Mouse (Mus musculus) adrenal gland, postnatal 10 days (tissue): Measurements from ENCODE around the gene Bod1. TPM values are rescaled to one million over a fixed set of nuclear protein-coding genes. Genes with fewer than 3 reads are reported as not detected.
A peak's percentile ranks its signal among the peaks of the same experiment; 100 is the strongest.

Experiments used
- DNase-seq: peaks from one replicate; pipeline ENCODE4 v3.0.0; 2021; ENCODE audit warnings: mixed read lengths
- total RNA-seq, 2 experiments: library from RNA; stranded (reverse); gene quantifications; 2 replicates each; pipeline ENCODE4 v1.2.3; 2021

Gene Bod1
- total RNA-seq, 2 experiments from 2014 or later, result 58.1 to 61.2 TPM

DNA sequence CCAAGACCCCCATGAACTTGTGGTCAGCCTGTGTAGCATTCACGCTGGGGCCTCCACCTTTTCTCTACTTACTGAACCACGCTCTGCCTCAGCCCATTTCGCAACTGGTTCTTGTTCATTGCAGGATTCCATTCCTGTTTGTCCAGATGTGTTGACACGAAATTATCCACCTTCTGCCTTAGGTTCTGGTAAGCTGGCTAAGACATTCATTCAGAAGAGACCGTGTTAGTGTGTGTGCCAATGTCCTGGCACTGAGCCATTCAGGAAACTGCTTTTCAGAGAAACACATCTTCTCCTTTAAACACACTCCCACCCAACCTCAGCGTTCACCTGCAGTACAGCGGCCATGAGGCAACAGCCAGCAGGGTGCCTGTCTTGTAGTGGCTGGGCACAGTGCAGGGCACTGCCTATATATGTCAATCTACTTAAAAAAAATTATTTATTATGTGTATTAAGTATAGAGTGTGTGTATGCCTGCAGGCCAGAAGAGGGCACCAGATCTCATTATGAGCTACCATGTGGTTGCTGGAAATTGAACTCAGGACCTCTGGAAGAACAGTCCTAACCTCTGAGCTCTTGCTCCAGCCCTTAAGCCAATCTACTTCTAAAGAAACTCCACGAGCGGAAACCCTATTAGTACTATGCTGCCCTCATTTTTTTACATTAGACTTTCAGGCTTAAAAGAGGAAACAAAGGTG lies 2.4 kb downstream of the Bod1 start:
- DNase-seq, result no peak

DNA sequence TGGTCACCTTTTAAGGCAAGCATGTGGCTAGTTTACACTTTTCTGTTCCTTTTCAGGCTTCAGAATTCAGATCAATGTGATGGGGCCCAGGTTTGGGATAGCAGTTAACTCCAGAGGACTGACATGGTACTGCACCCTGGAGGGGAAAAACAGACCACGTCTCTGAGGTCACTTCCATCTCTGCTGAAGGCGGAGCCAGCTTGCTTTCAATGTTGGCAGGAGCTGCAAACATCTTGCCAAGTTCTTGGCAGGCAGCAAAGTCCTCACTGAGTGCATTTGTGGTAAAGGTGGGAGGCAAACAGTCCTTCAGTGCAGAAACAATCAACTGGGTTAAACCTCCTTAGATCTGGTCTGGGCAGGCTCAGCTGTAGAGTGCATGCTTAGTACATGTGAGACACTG lies 7.5 kb downstream of the Bod1 start:
- DNase-seq, result peak; percentile 27

DNA sequence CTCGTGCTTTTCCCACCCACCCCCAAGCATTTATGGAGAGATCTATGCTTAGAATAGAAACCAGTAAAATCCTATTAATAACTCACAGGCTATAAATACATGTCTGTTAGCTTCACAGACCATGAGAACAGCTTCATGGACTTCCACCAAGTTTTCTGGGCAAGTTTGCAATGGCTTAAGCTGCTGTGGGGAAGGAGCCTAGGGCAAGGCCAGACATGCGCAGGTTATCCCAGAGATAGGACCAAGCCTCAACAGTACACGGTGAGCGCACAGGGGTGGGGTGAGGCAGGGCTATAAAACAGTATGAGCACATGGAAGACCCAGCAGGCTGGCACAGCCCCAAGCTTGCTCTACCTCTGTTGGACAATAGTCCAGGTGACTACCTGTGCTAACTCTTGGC lies 8.2 kb downstream of the Bod1 start:
- DNase-seq, result no peak

DNA sequence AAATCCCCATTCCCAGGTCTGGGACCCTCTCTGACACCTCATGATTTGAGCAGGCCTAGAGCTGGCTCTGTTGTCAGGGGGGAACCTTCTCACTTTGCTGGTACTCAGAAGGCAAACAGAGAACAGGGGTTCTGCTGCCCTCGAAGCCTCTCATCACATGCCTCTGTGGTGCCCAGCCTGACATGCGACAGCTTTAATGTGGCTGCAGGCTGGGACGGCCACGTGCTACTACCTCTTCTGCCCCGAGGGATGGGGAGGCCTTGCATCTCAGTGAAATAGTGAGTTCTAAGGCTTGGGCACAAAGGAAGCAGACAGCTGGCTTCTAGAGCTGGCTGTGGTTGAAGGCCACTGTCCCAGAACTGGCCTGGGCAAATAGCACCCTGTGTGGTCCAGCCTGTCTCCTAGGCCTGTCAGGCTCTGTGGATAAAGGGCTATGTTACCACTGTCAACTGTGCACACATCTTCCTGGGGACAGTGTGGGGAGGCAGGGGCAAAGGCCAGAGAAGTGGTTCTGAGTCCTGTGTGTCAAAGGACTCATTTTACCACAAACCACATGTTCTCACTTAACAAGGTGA lies 8.7 kb downstream of the Bod1 start:
- DNase-seq, result no peak

DNA sequence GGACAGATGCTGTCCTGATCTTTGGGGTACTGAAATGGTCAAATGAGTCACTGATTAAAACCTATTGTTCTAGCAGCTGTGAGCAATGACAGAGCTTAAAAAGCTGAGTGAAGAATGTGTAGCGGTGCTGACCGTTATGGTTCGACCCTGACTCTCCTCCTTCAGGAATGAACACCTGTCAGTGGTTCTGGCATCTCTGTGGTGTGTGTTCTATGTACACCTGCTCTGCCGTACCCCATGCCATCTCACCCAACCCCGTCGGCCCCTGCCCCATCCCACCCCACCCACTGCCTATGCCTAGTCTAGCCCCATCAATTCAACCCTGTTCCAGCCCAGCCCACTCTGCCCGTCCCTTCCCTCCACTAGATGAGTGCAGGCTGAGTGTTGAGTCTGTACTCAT lies 9.5 kb downstream of the Bod1 start:
- DNase-seq, result no peak

DNA sequence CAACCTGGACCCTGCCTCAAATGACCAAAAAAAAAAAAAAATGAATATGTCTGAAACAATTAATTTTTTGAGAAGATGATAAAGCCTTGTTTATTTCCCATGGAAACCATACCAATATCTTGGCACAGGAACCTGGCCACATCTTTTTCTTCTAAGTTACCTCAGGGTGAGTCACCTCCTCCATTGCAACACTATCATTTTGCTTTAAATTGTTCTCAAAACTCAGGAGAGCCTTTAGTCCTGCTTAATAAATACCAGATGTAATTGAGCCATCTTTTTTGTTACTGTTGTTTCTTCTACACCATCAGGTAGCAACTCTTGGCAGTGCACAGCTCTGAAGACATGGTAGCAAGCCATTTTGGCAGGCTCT lies 13.9 kb downstream of the Bod1 start:
- DNase-seq, result no peak

DNA sequence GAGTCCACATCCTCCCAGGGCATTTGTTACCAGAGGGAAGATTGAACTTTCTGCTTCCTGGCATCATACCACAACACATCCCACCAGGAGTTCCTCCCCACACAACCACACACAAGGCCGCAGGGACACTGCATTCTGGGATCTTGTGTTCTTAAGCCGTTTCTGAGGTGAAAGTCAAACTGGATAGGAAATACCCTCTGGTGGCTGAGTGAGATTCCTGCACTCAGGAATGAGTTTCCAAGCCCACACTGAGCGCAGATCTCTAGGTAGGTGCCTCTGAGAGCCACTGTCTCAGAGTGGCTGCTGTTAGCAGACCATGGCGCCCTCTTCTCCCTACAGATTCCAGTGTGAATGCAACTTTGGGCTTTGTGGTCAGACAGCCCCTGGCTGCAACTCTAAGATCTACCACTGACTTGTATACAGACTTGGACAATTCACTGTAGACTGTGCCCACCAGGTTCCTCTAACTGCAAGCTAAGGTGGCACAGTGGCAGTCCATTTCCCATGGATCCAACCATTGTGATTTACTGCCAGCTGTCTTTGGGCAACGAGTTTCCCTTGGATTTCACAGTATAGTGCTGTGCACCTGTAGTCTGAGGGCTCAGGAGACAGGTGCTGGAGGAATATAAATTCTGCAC lies 14.4 kb downstream of the Bod1 start:
- no peak for DNase-seq

DNA sequence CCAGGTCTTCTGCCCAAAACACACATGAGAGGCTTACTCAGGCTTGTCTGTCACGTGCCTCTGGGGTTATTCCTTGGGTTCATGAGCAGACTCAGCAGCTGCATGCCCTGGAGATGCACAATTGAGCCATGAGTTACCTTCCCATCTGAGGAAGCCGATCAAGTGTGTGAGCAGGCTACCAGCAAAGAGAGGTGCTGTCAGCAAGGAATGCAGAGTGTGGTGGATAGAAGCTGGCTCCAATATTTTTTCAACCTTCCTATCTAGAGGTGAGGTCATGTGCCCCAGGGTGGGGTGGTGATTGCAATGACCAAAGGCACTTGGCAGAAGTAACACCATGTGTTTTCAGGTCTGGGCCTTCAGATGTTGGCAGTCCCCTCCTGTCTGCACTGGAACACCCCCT lies 22.2 kb downstream of the Bod1 start:
- DNase-seq, result no peak

DNA sequence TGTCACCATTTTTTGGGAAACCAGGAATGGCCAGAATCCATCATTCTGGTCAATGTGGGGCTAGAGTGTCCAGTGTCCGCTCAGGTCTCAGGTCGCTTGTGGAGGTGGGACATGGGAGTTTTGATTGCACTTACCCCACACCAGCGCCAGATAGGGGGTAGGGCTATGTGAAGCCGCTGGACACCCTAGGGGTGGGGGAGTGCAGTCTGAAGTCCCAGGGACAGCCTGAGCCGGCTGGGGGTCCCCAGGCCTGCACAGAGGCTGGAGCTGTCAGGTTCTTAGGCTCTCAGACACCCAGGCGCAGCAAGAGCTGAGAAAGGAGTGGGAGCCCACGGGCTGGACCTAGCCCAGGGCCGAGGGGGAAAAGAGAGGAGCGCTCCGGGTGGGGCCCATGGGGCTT lies 24.4 kb downstream of the Bod1 start:
- DNase-seq, result no peak

DNA sequence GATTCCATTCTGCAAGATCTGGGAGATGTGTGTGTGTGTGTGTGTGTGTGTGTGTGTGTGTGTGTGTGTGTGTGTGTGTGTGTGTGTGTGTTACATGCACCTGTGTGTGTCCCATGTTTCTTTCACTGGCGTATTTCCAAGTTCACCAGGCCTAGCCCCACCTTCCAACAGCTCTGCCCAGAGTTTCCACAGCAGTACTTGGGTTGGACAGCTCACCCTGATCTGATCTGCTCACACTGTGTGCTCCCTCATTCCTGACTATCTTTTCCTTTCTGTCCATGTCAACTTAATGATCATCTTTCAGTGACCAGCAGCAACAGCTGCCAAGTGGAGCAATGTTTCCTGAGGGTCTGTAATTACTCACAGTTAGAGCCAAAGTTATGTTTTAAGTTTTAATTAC lies 25.1 kb downstream of the Bod1 start:
- no peak for DNase-seq

DNA sequence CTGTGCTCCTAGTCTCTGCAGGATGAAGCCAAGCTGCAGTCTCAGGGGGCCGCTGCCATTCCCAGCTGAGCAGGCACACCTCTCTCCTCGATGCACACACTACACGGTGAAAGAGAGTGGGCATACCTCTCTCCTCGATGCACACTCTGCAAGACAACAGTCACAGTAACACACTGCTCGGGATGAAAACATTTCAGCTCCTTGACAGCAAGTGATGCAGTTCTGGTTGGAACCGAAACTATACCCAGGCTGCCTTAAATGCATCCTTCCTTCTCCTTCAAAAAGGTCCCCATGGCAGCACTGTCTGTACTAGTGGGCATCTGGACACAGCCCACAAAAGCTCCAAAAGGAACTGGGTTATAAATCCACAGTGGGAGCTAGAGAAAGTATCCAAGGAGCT lies 28.6 kb downstream of the Bod1 start:
- DNase-seq, result no peak

DNA sequence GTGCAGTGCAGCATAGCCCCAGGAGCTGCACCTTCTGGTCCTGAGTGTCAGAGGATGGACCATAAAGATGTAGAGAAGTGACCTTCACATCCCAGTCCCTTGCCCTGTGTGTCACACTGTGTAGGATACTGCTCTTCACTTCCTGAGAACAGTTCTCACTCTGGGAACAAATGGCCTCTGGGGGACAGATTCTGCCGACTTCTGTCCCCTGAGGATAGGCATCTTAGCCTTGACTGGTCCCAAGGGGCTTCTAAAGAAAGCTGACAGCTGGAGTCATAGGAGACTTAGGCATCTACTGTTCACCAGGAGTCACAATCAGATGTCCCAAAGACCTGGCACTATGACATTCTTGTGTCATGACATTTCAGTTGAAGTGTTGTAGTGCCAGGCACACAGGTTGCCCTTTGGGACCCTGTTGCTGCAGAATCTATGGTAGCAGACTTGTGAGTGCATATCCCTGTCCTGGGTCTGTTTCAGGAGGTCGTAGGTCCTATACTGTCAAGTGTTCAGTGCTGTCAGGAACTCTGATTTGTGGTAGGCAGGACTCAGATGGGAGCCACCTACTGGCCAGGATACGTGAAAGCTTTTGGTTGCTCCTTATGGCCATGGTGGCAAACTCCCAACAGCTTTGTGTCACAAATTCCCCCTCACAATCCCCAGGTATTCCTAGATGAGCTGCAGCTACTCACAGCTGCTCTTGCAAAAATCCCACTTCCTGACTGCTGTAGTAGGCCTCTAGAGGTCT lies 30.4 kb downstream of the Bod1 start:
- DNase-seq, result no peak

DNA sequence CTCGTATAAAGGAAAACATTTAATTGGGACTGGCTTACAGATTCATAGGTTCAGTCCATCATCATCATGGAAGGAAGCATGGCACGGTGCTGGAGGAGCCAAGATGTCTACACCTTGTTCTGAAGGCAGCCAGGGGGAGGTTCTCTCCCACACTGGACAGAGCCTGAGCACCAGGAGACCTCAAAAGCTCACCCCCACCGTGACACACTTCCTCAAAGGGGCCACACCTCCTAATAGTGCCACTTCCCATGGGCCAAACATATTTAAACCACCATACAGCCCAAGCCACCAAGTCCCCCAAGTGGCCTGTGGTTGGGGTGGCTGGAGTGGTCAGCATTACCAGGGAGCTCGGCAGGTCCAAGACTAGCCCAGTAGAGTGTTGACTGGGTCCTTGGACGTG lies 31.5 kb downstream of the Bod1 start:
- no peak for DNase-seq

DNA sequence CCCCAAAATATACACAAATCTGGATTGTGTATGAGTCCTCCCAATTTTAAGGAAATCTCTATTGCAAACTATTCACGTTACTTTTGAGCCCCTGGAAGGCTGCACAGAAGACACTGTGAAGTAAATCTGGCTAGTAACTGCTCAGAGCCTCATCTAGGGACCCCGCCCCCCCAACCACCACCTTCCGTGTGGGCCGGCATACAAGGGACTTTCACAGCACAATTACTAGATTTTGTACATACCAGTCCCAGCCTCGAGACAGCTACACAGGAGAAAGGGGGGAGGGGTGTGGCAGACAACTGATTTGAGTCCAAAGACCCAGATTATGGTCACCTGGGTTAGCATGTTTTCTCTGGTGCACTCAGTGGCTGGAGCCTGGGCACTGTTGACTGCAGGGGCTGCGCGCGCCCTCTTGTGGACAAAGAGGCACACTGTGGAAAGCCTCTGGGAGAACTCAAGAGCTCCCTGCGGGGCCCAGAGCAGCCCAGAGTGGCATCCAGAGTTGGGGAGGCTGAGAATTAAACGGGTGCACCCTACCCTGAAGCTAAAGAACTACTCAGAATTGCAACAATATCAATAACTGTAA lies 33.8 kb downstream of the Bod1 start:
- peak; percentile 84 for DNase-seq

DNA sequence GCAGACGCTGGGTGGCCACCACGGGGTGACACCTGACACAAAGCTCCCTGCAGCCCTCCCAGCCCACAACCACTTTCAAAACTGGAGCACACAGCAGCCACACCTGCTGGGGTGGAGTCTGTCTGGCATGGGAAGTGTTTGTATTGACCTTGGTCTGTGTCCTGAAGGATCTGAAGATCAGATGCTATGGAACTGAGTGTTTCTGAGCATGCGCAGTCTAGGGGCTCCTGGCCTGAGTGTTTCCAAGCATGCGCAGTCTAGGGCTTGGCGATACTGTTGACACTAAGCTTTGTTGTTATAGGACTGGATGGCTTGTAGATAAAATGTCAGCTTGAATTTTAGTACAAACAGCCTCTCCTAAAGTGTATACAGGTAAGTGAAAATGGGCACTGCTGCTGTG lies 43.0 kb downstream of the Bod1 start:
- no peak for DNase-seq

DNA sequence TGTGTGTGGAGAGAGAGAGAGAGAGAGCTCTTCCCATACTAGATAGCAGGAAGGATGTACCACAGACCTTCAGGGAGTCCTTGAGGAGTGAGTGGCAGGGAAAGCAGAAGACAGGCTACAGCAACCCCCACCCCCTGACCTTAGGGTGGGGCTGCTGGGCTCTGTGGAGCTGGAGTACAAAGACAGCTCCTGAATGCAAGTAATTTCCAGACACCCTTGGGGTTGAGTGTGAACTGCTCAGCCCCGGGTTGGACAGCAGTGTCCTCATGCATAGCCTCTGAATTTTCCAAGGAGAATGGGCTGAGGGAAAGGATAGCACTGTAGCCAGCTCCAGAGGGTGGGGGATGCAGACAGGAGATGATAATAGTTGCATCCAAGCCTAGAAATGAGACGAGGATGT lies 50.9 kb downstream of the Bod1 start:
- no peak for DNase-seq

DNA sequence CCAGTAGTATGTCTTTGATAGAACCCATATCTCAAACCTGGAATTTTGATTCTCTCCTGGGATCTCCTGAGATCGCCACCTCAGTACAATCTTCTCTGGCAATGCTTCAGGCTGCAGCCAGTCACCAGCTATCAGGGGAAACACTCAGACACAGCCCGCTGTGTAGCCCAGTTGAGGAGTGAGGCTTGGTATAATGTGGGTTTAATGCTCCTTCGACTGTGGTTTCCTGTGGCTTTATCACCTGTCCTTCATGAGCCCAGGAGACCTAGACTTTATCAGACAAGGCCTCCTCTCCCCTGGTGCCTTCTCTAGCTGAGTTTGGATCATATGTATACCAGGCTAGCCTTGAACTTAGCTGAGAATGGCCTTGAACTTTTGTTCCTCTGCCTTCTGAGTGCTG lies 53.9 kb downstream of the Bod1 start:
- no peak for DNase-seq

DNA sequence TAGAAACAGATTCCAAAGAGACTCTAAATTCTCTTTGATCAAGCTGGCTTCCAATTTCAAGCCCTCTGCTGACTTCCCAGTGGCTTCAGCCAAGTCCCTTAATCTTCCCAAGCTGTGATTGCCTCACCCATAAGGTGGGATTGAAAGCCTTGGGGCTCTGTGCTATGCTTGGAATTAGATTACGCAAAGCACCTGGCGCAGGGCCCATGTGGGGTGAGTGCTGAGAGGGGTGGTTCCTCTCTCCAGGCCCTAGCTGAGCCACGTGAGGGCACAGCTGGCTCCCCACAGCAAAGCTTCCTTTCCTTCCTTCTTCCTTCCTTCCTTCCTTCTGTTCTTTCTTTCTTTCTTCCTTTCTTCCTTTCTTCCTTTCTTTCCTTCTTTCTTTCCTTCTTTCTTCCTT lies 54.4 kb downstream of the Bod1 start:
- peak; percentile 91 for DNase-seq

DNA sequence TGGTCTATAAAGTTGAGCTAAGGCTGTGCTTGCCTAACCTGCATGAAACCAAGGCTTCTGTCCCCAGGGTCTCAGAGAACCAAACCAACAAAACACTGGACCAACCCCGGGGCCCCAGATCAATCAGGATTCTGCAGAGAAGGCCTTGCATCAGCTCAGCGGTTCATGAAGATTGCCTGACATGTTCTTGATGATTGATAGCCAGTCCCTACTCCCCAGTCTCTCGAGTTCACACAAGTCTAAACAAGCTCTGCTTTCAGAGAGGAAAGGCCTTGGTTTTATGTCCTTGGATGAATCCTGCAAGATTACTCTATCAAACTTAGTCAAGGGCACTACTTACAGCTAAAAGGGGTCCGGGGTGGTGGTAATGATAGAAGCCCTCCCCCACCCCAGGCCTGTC lies 55.0 kb downstream of the Bod1 start:
- DNase-seq, result no peak
